Mouse (Mus musculus): Measurements from ENCODE around the gene Col20a1.

The Col20a1 gene

GRCm38 (mm10) chr2:180994360-180994759 lies 8.0 kb downstream of the Col20a1 start:
- in situ Hi-C loops (cut with MboI), result no loop called here

GRCm38 (mm10) chr2:180995457-180995856 lies 9.1 kb downstream of the Col20a1 start:
- in situ Hi-C loops (cut with MboI), result no loop called here

DNA sequence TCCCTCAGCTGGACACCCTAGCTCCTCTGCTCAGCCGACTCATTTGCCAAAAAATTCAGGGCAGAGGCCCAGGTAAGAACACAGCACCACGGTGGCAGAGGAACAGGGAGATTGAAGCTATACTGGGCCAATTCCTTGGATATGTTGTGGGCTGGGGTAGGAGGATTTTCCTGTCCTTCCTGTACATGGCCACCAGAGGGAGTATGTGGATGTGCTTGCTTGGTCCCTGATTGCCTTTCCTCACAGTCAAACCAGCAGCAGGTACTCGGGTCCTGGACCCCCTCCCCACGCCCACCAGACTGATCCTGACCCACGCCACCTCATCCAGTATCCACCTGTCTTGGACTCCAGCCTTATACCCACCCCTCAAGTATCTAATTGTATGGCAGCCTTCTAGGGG lies 10.1 kb downstream of the Col20a1 start:
- in situ Hi-C loops (cut with MboI), result no loop called here

DNA sequence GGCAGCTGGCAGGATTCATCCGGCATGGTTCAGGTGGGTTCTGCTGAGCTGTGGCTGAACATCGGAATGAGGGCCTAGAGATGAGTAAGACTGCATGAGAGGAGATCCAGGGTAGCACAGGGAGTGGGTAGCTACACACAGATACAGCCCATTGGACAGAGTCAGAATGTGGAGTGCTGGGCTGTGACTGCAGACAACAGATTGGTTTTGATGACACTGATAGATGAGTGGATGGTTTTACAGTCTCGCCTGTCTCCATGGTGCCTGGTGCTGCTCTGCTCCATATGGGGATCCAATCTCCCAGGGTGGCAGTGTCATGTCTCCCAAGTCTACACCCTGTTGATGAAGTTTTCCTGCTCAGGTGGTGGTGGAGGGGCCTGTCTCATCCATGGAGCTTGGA lies 10.6 kb downstream of the Col20a1 start:
- in situ Hi-C loops (cut with MboI), result no loop called here

DNA sequence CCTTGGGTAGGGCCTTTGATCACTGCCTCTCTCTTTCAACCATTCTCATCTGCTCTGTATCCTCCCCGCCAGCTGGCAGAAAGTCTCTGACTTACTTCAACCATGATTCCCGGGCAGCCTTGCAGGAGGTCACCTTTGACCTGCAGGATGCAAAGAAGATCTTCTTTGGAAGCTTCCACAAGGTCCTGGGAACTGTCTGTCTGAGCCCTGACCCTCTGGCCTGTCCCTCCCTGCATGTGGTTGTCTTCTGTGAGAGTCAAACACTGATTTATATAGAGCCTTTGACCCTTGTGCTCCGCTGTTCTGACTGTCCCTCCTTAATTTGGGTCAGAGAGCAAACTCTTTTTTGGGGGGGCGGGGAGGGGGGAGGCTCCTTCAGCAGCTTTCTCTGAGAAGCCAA lies 20.7 kb downstream of the Col20a1 start:
- in situ Hi-C loops (cut with MboI), result no loop called here

DNA sequence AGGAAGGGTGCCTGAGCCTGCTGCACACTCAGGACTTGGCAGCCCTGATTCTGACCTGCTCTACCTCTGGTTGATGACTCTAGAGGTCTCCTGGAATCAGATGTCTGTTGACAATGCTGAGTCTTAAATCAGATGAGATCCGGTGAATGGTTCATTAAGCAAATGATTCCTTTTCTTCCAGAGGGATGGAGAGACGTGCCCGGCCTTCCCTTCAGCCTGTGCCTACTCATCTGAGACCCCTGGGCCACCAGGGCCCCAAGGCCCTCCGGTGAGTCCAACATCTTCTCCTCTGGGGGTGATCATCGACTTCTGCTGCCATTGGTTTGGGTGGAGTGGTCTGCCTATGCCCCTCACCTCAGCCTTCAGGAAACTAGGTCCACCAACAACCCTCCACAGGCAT lies 22.0 kb downstream of the Col20a1 start:
- in situ Hi-C loops (cut with MboI), result no loop called here

DNA sequence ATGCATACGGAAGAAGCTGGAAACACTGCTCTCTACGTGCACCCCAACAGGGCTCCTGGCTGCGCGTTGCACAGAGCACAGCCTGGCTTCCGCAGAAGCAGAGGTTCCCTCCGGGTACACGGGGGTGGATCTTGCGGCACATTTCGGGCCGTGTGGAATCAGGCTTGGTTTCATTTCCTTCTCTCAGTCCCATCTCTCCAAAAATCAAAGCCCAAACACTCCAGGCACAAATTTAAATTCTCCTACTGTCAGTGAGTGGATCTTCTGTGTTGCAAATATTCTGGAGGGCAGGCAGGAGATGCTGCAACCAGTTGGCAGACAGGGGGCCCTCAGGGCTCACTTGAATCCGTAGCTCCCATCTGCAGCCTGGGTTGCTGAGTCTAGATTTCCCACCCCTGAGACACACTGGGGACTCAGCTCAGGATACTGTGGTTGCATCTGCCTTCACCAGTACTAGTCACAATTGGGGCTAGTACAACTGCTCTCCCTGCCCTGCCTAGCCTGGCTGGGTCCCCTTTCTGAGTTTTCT lies 45.1 kb downstream of the Col20a1 start:
- in situ Hi-C loops (cut with MboI), result no loop called here

- in situ Hi-C loops (cut with MboI), result no loop called here
These were observed 46.1 kb downstream of the Col20a1 start for GRCm38 (mm10) chr2:181032407-181032806.

- in situ Hi-C loops (cut with MboI), result no loop called here
These were observed 47.0 kb downstream of the Col20a1 start for GRCm38 (mm10) chr2:181033310-181033709.

DNA sequence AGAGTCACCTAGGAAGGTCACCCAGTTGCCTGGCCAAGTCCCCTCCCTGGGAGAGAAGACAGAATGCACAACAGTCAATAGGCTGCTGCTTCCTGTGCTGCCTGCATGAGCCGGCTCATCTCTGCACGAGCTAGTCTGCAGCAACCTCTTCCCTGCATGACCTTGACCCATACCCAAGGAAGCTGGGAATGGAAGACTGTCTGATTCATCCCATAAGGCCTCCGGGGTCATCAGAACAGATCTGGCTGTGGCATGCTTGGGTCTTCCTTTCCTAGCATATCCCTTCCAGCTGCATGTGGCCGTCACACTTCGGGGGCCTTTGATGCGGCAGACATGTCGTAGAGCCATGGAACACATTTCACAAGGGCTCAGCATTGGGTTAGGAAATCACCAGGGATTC lies 48.9 kb downstream of the Col20a1 start:
- in situ Hi-C loops (cut with MboI), result no loop called here

DNA sequence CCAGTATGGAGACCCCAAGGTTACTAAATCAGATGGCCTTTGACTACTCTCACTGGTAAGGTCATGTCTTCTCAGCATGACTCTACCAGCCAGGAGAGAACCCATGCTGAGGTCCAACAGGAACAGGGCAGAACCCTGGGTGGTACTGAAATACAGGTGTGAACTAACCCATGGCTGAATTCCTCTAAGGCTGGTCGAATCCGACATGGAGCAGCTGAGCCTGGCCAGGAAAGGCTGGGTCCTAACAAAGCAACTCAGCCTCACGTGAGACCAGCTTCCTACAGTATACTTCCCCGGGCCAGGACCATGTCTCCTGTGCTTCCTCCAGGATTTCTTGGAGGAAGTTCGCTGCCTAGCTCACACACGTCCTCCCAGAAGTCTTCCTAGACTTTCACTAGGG lies 50.2 kb downstream of the Col20a1 start:
- in situ Hi-C loops (cut with MboI), result no loop called here

- in situ Hi-C loops (cut with MboI), result no loop called here
These were observed 52.5 kb downstream of the Col20a1 start for GRCm38 (mm10) chr2:181038644-181039355.

DNA sequence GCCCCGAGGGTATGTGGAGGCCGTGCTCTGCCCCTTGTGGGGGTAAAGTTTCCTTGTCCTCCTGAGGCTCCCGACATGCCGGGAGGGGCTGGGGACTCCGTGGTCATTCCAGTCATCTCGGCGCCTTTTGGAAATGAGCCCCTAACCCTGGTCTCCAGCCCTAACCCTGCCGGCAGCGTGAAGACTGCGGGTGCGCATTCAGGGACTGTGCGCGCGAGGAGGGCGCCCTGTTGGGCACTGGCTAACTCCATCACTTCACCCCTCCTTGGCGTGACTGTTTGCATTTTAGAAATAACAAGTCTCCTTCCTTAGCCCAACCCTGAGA lies 53.0 kb downstream of the Col20a1 start:
- in situ Hi-C loops (cut with MboI), result no loop called here

- in situ Hi-C loops (cut with MboI), result no loop called here
These were observed 55.6 kb downstream of the Col20a1 start for GRCm38 (mm10) chr2:181041941-181042340.

GRCm38 (mm10) chr2:181042376-181042775 lies 56.0 kb downstream of the Col20a1 start:
- in situ Hi-C loops (cut with MboI), result no loop called here

DNA sequence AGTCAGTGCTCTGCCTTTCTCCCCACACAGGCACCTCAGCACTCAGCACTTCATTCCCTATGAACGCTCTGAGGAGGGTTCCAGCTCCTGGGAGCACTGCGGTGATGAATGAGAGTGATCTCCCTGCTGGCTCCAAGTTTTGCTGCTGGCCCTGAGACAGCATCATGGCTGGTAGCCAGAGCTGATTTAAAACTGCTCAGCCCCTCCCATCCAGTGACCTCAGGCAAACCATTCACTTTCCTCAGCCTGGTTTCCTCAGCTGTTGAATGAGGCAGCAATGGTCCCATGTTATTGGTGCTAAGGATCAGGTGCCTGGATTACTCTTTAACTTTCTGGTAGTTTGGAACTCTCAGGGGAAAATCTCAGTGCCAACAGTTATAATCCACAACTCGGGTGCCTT lies 57.1 kb downstream of the Col20a1 start, which contains the start of gene Chrna4:
TSS of gene Chrna4 (minus strand) at position 110 of the 400 bp plus-strand sequence.
- in situ Hi-C loops (cut with MboI), result no loop called here

DNA sequence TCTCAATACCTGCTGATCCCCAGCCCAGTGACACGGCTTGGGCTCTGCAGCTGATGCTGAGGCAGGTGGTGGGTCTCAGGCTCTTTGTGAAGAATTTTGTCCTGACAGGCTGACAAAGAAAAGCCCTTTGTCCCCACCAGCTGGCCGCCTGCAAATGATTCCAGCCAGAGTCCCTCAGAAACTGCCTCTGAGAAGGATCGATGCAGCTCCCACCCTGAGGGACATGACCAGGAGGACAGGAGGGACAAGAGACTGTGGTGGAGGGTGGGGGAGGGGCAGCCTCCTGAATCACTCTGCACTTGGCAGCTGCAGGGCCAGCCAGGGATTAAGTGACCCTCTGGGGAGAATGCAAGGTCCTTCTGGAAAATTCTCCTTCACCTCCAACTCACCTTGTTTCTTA lies 57.7 kb downstream of the Col20a1 start:
- in situ Hi-C loops (cut with MboI), result no loop called here

DNA sequence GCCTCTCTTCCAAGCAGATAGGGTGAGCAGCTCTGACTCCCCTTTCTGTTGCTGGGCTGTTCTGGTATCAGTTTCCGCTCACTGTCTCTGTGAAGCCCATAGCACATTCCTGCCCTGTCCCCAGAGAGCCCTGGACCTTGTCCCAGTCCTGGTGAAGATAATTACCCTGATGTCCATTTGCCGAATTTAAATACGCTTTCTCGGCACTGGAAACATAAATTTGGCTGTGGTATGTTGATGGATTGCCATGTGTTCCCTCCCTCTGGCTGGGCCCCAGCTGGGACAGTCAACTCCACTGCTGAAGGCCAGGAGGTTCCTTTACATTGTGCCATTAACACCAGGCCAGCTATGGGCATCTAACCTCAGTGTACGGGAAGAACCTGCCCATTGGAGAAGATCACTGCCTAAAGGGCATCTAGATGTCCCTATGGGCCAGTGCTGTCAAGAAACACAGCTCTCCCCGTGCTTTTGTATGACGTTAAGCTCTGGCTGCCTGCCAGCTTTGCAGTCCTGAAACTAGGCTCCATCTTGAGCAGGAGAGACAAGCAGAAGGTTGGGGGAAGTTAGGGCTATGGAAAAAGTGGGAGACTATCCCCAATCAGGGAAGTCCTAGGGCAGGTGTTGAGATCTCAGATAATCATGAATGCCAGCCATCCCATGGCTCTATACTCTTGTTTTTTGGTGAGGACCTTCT lies 62.1 kb downstream of the Col20a1 start:
- in situ Hi-C loops (cut with MboI), result no loop called here

DNA sequence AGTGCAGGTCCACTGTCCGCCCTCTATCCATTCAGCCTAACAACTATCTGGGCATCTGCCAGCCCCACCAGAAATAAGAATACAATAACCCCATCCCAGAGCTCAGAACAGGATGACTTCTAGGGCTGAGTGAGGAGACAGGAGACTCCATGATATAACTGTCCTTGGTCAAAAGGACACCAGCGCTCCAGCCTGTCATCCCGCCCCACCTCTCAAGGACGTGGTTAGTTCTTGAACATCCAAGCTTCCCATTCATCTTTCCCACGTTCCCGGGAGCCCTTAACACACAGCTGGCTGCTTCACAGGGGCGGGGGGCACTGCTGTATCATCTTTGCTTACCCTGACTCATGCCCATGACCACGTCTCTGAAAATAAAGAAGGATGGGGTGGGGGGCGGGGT lies 62.7 kb downstream of the Col20a1 start:
- in situ Hi-C loops (cut with MboI), result no loop called here

GRCm38 (mm10) chr2:181052171-181052570 lies 65.8 kb downstream of the Col20a1 start:
- in situ Hi-C loops (cut with MboI), result no loop called here

DNA sequence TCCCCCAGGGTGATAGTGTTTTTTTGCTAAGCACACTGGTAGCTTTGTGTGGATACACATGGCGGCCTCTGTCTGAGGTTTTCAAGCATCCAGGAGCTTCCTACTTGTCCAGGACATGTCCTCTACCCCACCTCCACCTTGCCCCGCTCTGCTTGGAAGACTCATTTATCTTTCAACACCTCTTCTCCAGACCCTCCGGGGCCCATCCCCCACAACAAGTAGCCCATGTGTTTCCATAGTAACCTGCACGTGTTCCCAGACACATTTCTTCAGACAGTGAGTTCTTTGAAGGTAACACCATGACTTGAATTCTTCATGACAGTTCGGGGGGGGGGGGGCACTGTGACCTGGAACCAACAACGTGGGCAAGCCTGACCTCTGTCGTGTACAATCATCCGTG lies 71.0 kb downstream of the Col20a1 start:
- in situ Hi-C loops (cut with MboI), result no loop called here

DNA sequence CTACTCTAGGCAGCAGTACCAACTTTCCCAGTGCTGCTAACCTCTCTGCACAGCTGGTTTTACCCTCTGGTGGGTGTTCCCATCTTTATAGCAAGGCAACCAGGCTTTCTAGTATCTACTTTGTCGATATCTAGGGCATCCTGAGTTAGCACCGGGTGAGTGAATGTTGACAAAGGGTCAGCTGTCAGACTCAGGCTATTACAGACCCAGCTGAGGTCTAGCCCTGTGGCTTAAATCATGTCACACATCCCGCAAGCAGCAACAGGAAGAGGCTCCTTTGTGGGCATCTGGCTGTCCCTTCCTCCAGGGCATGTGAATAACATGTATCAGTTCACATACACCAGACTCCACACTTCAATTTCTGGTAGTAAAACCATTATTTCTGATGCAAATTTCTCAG lies 71.9 kb downstream of the Col20a1 start:
- in situ Hi-C loops (cut with MboI), result no loop called here

DNA sequence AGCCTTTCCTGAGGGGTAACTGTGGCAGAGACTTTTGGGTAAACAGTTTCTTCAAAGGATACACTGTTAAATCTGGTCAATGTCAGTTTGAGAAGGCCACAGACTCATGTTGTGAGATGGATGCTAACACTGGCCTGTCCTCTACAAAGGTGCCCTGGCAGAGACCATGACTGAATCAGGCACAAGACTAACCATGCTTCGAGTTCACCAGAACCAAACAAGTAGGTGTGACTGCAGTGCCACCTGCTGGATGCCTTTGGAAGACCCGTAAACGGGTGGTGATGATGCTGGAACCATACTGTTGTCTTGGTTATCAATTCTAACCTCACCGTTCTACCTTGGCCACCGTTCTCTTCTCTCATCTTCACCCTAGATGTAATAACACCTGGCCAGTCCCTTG lies 73.8 kb downstream of the Col20a1 start:
- in situ Hi-C loops (cut with MboI), result no loop called here

GRCm38 (mm10) chr2:181065827-181066226 lies 79.5 kb downstream of the Col20a1 start:
- in situ Hi-C loops (cut with MboI), result no loop called here
